Mouse (Mus musculus) embryonic facial prominence, embryonic 15.5 days (tissue): Measurements from ENCODE around the gene Cyp4v3. TPM values are rescaled to one million over a fixed set of nuclear protein-coding genes. Genes with fewer than 3 reads are reported as not detected.
"Not testable (repeated sequence)": the region's sequence is repeated elsewhere in the genome, so short reads cannot be mapped to it uniquely, and the experiment has no call there.

ENCODE experiments used
- ATAC-seq: fragments of 200-750 bp; cut with Nextera tagmentation; 2 replicates; pipeline ENCODE4 v1.8.0; 2017; ENCODE audit warnings: low read depth, moderate TSS enrichment; ENCODE audit not compliant: insufficient number of reproducible peaks, low FRiP score, low TSS enrichment
- H3K27ac ChIP-seq: fragments of 300-500 bp; sonication (generic); replicated peaks from 2 replicates; pipeline ENCODE4 v1.5.1; 2015; ENCODE audit warnings: mild to moderate bottlenecking, inconsistent platforms
- H3K27me3 ChIP-seq: fragments of 300-500 bp; sonication (generic); 2 replicates; pipeline ENCODE4 v1.6.1; 2015; ENCODE audit warnings: inconsistent platforms
- H3K36me3 ChIP-seq: fragments of 300-500 bp; sonication (generic); 2 replicates; pipeline ENCODE4 v1.6.1; 2015; ENCODE audit warnings: mild to moderate bottlenecking, inconsistent platforms
- H3K4me1 ChIP-seq: fragments of 300-500 bp; sonication (generic); 2 replicates; pipeline ENCODE4 v1.6.1; 2015; ENCODE audit warnings: inconsistent platforms
- H3K4me2 ChIP-seq: fragments of 300-500 bp; sonication (generic); replicated peaks from 2 replicates; pipeline ENCODE4 v1.6.1; 2015; ENCODE audit warnings: mild to moderate bottlenecking, inconsistent platforms
- H3K4me3 ChIP-seq: fragments of 300-500 bp; sonication (generic); replicated peaks from 2 replicates; pipeline ENCODE4 v1.5.1; 2015; ENCODE audit warnings: mild to moderate bottlenecking, inconsistent platforms
- H3K9ac ChIP-seq: fragments of 300-500 bp; sonication (generic); 2 replicates; pipeline ENCODE4 v1.6.1; 2015; ENCODE audit warnings: inconsistent platforms
- H3K9me3 ChIP-seq: fragments of 300-500 bp; sonication (generic); replicated peaks from 2 replicates; pipeline ENCODE4 v1.6.1; 2016; ENCODE audit warnings: inconsistent platforms
- WGBS: fragments of 180-500 bp; shearing (Covaris S2); methylation state at CpG from one replicate; pipeline ENCODE4 v1.1.7; 2015; 5-methylcytosine and 5-hydroxymethylcytosine counted together
- polyA plus RNA-seq: library from polyadenylated mRNA; unstranded; fragments of >200 nt; fragmentation: Nextera tagmentation; extraction: Ambion mirVana; gene quantifications from 2 replicates; pipeline ENCODE4 v1.2.1, GENCODE M21; 2015

The Cyp4v3 gene
- polyA plus RNA-seq, 1 experiment from 2014 or later: 2.9 TPM

DNA sequence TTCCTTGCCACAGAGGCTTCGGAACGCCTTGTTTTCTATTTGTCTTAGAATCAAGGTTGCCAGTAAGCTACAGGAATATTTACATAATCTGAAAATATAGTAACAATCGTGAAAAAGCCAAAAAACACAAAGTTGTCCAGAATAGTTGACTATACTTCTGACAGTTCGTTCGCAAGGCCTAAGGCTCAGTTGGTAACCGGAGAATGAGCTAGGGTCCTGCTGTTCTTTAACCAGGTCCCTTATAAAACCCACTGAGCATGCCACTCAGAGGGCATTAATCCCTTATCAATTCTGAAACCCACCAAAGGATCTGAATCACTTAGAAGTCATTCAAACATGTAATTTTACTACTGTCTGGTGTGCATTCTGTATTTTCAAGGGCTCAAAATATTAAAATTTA lies 22.8 kb upstream of the Cyp4v3 start:
- 84% methylated on average over 6 of the region's 6 CpGs for WGBS

DNA sequence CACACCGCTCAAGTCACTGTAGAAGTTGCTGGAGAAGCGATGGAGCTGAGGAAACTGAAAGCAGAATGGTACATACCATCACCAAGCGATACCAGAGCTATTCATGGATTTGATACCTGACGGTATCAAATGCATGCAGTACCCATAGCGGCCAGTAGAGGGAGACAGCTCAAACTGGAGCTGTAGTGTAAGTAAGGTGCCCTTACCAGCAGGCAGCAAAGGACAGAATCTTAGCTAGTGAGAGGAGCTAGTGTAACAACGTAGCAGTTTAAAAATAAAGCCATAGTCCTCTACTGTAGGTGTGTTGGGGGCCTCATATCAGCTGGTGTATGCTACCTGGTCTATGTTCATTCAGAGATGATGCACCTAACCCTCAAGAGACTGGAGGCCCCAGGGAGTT lies 12.0 kb upstream of the Cyp4v3 start:
- 13% methylated on average over 6 of the region's 6 CpGs for WGBS
- ATAC-seq: no peak
- H3K4me3 ChIP-seq: no peak overlapping the region

More for the DNA sequence above, 22.8 kb upstream of the Cyp4v3 start:
- ATAC-seq: no peak
- Histone ChIP-seq H3K9me3 (no peaks in the 10 kb centered on the region), H3K36me3 (0 out of 2 replicates have a peak, but pooled peaks cover 8% of the 10 kb centered on the region), H3K4me3 (no peak overlapping the region), H3K27ac (no peak overlapping the region), H3K4me2 (no peak overlapping the region), H3K9ac (no peak overlapping the region), H3K4me1 (no peaks in the 10 kb centered on the region), H3K27me3 (no peaks in the 10 kb centered on the region)

DNA sequence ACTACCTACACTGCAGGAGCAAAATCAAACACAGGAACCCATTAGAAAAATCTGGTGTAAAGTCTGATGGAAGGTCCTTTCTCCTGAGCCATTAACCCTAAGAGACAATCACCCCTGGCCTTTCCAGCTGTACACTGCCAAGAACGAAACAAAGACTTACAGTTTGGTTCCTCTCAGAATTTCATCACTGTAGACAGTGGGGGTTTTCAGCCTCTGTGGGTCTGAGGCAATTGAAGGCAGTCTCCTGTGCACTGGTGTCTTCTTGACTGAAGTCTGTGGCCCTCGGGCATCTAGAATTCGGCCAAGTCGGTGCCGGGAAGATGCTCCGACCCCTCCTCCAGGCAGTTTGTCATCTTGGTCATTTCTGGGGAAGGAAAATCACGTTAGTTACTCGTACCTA lies 11.3 kb upstream of the Cyp4v3 start:
- H3K4me3 ChIP-seq: no peak overlapping the region
- 86% methylated on average over 8 of the region's 8 CpGs for WGBS
- no peaks in the 10 kb centered on the region for H3K4me1 ChIP-seq
- ATAC-seq: no peak
- H3K4me2 ChIP-seq: no peak overlapping the region
- no peak overlapping the region for H3K27ac ChIP-seq
- no peak overlapping the region for H3K9ac ChIP-seq
- no peaks in the 10 kb centered on the region; the same call in 1 of the 2 replicates for H3K36me3 ChIP-seq
- no peaks in the 10 kb centered on the region for H3K27me3 ChIP-seq
- no peaks in the 10 kb centered on the region for H3K9me3 ChIP-seq

More for the DNA sequence above, 12.0 kb upstream of the Cyp4v3 start:
- Histone ChIP-seq H3K36me3 (no peaks in the 10 kb centered on the region; the same call in 1 of the 2 replicates), H3K27me3 (no peaks in the 10 kb centered on the region), H3K27ac (no peak overlapping the region), H3K4me1 (no peaks in the 10 kb centered on the region), H3K9ac (no peak overlapping the region), H3K4me2 (no peak overlapping the region), H3K9me3 (no peaks in the 10 kb centered on the region)

DNA sequence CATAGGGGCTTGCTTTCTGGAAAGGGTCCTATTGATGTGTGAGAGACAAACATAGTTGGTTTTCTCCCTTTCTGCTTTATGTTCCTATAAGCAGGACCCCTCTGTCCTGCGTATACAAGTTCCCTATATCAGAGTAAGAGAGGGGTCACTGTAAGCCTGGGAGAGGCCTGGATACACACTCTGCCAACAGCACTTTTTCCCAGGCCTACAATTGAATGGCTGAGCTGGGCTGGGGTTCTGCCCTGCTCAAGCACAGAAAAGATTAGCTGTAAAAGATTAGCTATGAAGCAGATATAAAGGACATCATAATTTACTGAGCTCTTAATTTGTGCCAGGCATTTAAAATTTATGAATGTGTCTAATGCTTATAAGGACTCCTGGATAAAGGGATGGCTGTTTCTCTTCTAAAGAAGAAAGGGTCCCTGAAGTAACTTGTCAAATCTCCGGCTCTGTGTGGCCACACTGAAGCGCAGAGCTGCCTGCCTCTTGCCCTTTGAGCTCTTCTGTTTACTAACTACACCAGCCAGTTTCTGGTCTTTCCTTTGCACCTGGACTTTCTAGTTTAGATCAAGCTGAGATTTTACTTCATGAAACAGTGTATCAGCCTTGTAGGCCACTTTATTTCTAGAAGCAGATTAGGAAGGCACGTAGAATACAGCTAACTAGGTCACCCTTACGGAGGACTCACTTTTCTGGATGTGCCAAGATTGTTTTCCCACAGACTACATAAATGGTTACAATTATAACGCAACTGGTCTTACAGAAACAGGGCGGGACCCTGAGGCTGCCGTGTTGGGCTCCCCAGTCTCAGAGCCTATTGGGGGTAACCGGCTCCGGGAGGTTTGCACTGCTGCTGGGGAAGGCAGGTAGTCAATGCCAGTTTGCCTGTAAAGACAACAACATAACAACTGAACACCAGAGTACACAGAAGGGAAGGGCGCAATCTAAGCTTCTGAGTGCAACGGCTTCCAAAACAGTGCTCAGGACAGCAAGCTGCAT lies 8.9 kb upstream of the Cyp4v3 start:
- H3K4me1 ChIP-seq: no peaks in the 10 kb centered on the region
- no peak overlapping the region for H3K4me3 ChIP-seq
- H3K36me3 ChIP-seq: no peaks in the 10 kb centered on the region
- no peak overlapping the region for H3K9ac ChIP-seq
- no peaks in the 10 kb centered on the region for H3K27me3 ChIP-seq
- WGBS: 82% methylated on average over 12 of the region's 12 CpGs
- H3K9me3 ChIP-seq: no peaks in the 10 kb centered on the region
- no peak overlapping the region for H3K4me2 ChIP-seq
- no peak for ATAC-seq
- no peak overlapping the region for H3K27ac ChIP-seq

DNA sequence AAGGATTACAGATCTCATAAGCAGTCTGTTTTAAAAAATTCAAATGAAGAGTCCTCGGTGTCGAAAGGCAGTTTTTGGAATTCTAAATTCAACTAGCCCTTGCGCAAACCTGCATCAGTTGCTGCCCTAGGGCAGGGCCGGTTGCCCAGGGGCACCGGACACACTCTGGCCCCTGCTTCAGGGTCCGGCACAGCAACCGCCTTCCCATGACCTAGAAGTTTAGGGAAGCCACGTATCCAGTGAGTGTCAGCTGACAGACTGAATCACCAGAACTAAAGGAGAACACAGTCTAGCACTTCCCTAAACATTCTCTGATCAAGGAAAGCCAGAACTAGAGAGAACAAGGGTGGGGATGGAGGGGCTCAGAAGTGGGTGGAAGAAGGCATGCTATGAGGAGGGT lies 477 bp upstream of the Cyp4v3 start:
- WGBS: 2% methylated on average over 8 of the region's 8 CpGs
- H3K4me2 ChIP-seq: peak overlapping the region; percentile 86
- peak overlapping the region; percentile 53 for H3K4me3 ChIP-seq
- H3K27me3 ChIP-seq: no peaks in the 10 kb centered on the region
- no peaks in the 10 kb centered on the region for H3K36me3 ChIP-seq
- H3K9me3 ChIP-seq: no peaks in the 10 kb centered on the region
- peaks cover 6% of the 10 kb centered on the region for H3K4me1 ChIP-seq
- 0 out of 2 replicates have a peak overlapping the region, but pooled peaks have one; percentile 18 for H3K27ac ChIP-seq
- ATAC-seq: 0 out of 2 replicates have a peak, but pooled peaks have one; percentile 2
- H3K9ac ChIP-seq: peak overlapping the region; percentile 35; the same call in 1 of the 2 replicates

DNA sequence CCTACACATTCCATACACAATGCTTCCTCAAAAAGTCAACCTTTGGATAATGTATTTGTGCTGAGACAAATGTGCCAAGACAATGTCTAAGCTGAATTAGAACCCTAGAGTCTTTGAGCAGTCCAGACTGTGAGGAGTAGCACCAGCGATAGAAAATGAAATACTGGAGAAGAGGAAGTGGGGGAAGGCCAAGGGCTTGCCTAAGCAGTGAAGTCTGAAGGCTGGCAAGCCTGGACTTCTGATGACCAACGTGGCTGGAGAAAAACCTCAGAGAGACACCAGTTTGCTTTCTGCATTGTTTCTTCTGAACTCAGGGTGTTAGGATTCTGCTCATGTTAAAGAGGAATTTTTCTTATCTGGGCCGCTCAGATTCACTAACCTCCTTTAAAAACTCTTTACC lies 2.2 kb downstream of the Cyp4v3 start:
- no peak for ATAC-seq
- H3K9me3 ChIP-seq: no peaks in the 10 kb centered on the region
- H3K4me3 ChIP-seq: no peak overlapping the region
- H3K36me3 ChIP-seq: no peaks in the 10 kb centered on the region
- H3K4me2 ChIP-seq: no peak overlapping the region
- 71% methylated on average over 3 of the region's 3 CpGs for WGBS
- H3K9ac ChIP-seq: no peak overlapping the region
- H3K27me3 ChIP-seq: no peaks in the 10 kb centered on the region
- peaks cover 6% of the 10 kb centered on the region for H3K4me1 ChIP-seq
- H3K27ac ChIP-seq: no peak overlapping the region

DNA sequence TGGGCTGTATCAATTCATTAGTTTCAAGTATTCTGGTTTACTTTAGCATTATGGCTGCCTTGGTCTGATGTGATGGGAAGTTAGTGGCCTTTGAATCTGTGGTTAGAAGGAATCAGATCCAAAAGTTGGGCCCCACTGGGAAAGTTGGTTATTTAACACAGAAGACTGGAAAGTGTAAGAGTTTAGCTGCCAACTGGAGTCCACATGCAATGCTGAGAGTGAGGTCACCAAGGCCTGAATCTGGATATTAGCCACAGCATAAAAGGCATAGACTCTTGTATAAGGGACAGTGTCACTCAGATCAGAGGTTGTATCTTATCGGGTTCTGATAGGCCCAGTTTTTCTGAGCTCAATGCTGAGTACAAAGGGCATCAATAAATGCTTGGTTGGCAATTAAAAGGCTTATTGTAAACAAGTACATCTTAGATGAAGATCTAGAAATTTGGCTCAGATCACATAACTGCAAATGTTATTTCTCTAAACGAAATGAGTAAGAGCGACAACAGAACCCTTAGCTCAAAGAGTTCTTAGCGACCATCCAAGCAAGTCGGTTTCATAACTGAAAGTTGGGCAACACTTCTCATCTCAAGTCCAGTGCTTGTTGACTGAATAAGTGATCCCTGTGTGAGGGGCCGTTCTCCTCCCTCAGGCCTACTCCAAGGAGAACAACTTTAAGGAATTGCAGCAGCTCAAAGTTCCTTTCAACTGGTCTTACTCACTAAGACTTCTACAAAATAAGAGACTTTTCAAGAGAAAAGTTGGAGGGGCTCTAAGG lies 3.6 kb downstream of the Cyp4v3 start:
- Histone ChIP-seq H3K4me3 (no peak overlapping the region), H3K27ac (no peak overlapping the region), H3K36me3 (no peaks in the 10 kb centered on the region), H3K9ac (no peak overlapping the region), H3K27me3 (no peaks in the 10 kb centered on the region), H3K4me1 (peaks cover 6% of the 10 kb centered on the region), H3K9me3 (no peaks in the 10 kb centered on the region), H3K4me2 (no peak overlapping the region)
- no peak for ATAC-seq
- WGBS: 93% methylated on average over 6 of the region's 6 CpGs

DNA sequence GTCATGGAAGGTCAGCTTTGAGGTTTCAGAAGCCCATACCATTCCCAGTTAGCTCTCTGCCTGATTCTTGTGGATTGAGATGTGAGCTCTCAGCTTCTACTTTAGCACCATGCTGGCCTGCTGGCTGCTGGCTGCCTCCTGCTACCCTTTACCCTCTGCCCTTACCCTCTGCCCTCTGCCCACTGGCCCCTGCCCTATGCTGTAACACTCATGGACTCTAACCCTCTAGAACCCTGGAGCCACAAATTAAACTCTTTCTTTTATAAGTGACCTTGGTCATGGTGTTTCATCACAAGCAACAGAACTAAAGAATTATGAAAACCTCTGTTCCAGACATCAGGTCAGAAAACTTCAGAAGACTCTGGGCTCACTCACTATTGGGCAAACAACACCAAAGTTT lies 5.9 kb downstream of the Cyp4v3 start:
- not testable (repeated sequence) for H3K27ac ChIP-seq, H3K4me3 ChIP-seq, H3K36me3 ChIP-seq, H3K4me1 ChIP-seq, H3K27me3 ChIP-seq, H3K9me3 ChIP-seq, ATAC-seq, H3K9ac ChIP-seq, H3K4me2 ChIP-seq

DNA sequence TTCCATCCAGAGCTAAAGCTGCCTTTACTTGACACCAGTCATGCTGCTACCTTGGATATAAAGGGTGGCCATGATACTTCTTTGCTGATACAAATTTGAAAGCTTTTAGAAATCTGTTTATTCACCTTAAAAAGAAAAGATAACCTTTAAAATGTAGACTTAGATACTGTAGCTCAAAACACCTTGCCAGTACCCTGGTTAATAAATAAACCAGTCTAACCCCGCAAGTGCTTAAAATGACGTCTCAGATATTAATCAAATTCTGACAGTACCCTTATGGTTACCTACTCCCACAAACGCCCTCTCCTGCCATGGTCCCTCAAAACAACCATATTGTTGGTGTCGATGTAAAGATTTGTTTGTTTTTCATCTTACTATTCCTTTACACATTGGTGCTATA lies 8.9 kb downstream of the Cyp4v3 start:
- H3K9ac ChIP-seq: no peak overlapping the region
- 89% methylated on average over 4 of the region's 4 CpGs for WGBS
- no peaks in the 10 kb centered on the region for H3K27me3 ChIP-seq
- H3K36me3 ChIP-seq: no peaks in the 10 kb centered on the region
- H3K4me3 ChIP-seq: no peak overlapping the region
- no peak overlapping the region for H3K4me2 ChIP-seq
- H3K4me1 ChIP-seq: no peaks in the 10 kb centered on the region
- no peak for ATAC-seq
- no peak overlapping the region for H3K27ac ChIP-seq
- no peaks in the 10 kb centered on the region for H3K9me3 ChIP-seq

DNA sequence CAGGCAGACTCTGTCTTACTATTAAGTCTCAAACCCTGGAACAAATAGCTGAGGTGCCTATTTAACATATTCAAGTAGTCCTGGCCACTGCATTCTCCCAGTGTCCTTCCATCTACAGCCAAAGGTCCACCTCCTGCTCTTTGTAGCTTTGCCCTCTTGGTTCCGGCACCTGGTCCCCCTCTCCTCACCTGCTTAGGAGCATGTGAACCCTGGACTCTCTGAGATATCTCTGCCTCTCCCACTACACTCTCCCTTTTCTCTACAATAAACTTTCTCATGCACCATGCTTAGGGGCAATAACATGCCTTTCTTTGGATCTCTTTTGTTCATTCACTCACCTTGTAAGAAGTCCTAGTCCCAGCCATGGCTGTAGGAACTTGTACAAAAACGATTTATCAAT lies 11.7 kb downstream of the Cyp4v3 start:
- H3K4me3 ChIP-seq: no peak overlapping the region
- no peaks in the 10 kb centered on the region for H3K27me3 ChIP-seq
- ATAC-seq: no peak
- H3K9me3 ChIP-seq: no peaks in the 10 kb centered on the region
- H3K4me2 ChIP-seq: no peak overlapping the region
- H3K4me1 ChIP-seq: no peaks in the 10 kb centered on the region
- H3K36me3 ChIP-seq: no peaks in the 10 kb centered on the region
- no peak overlapping the region for H3K27ac ChIP-seq
- no peak overlapping the region for H3K9ac ChIP-seq
- WGBS: 86% methylated on average over 2 of the region's 2 CpGs

DNA sequence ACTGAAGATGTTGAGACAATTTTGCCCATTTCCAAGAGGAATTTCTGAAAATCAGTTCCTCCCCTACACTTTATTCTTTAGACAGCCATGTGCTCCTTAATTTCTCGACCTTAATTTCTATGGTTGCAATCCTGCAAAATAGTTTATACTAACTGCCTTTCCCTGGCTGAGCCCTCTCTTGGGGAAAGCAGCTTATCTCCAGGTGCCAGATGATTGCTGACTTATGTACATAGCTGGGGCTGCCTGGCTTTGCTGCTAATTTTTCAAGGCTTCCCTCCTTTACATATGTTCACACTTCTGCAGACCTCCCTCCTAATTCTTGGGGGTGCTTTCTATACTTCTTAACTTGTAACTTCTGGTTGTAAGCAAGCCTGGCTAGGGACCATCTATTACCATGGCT lies 12.1 kb downstream of the Cyp4v3 start:
- no peak for ATAC-seq
- Histone ChIP-seq H3K27me3 (no peaks in the 10 kb centered on the region), H3K27ac (no peak overlapping the region), H3K36me3 (no peaks in the 10 kb centered on the region), H3K9ac (no peak overlapping the region), H3K4me1 (no peaks in the 10 kb centered on the region), H3K4me3 (no peak overlapping the region), H3K9me3 (no peaks in the 10 kb centered on the region), H3K4me2 (no peak overlapping the region)
- 80% methylated on average over 1 of the region's 1 CpGs for WGBS
